Mouse (Mus musculus) ES-Bruce4 (cell line): ENCODE data around the gene Dnmbp. TPM values are rescaled to one million over a fixed set of nuclear protein-coding genes. Genes with fewer than 3 reads are reported as not detected.

Experiments
- H3K27ac ChIP-seq: 2 replicates; pipeline ENCODE4 v1.5.1; 2012; ENCODE audit warnings: low read length, inconsistent platforms; ENCODE audit not compliant: insufficient read depth
- H3K27me3 ChIP-seq: 2 replicates; pipeline ENCODE4 v1.6.1; 2012; ENCODE audit warnings: mild to moderate bottlenecking, low read length, inconsistent platforms; ENCODE audit not compliant: control insufficient read depth, poor library complexity, insufficient read depth, severe bottlenecking
- H3K36me3 ChIP-seq: 2 replicates; pipeline ENCODE4 v1.6.1; 2012; ENCODE audit warnings: inconsistent platforms, mild to moderate bottlenecking, low read length, moderate library complexity; ENCODE audit not compliant: control insufficient read depth, poor library complexity, insufficient read depth, severe bottlenecking
- H3K4me1 ChIP-seq: one replicate; pipeline ENCODE4 v1.8.1; 2011; ENCODE audit warnings: low read length; ENCODE audit not compliant: control insufficient read depth, insufficient read depth
- H3K4me3 ChIP-seq: 2 replicates; pipeline ENCODE4 v1.5.1; 2011; ENCODE audit warnings: low read depth, mild to moderate bottlenecking, low read length
- H3K9ac ChIP-seq: 2 replicates; pipeline ENCODE4 v1.6.1; 2012; ENCODE audit warnings: low read depth, mild to moderate bottlenecking, inconsistent platforms; ENCODE audit not compliant: poor library complexity, severe bottlenecking
- H3K9me3 ChIP-seq: replicated peaks from 2 replicates; pipeline ENCODE4 v1.6.1; 2012; ENCODE audit warnings: mild to moderate bottlenecking, low read length, inconsistent platforms; ENCODE audit not compliant: control insufficient read depth, poor library complexity, insufficient read depth, severe bottlenecking
- CTCF ChIP-seq: IDR thresholded peaks from one replicate; pipeline ENCODE4 v1.8.1; 2011; ENCODE audit warnings: low read depth, low read length
- EP300 ChIP-seq: IDR thresholded peaks from 2 replicates; pipeline ENCODE4 v1.6.1; 2011; ENCODE audit warnings: low read depth, low read length; ENCODE audit not compliant: insufficient read depth
- POLR2A ChIP-seq: IDR thresholded peaks from one replicate; pipeline ENCODE4 v1.8.1; 2011; ENCODE audit warnings: low read length; ENCODE audit not compliant: insufficient read depth
- polyA plus RNA-seq: library from polyadenylated mRNA; stranded (reverse); fragments of >200 nt; gene quantifications from 2 replicates; pipeline ENCODE4 v1.2.4, GENCODE M21; 2011; ENCODE audit warnings: low read depth; ENCODE audit not compliant: missing spikeins, insufficient read depth, insufficient read length

The Dnmbp gene
- polyA plus RNA-seq, result 18.3 and 18.6 TPM in 2 replicates

DNA sequence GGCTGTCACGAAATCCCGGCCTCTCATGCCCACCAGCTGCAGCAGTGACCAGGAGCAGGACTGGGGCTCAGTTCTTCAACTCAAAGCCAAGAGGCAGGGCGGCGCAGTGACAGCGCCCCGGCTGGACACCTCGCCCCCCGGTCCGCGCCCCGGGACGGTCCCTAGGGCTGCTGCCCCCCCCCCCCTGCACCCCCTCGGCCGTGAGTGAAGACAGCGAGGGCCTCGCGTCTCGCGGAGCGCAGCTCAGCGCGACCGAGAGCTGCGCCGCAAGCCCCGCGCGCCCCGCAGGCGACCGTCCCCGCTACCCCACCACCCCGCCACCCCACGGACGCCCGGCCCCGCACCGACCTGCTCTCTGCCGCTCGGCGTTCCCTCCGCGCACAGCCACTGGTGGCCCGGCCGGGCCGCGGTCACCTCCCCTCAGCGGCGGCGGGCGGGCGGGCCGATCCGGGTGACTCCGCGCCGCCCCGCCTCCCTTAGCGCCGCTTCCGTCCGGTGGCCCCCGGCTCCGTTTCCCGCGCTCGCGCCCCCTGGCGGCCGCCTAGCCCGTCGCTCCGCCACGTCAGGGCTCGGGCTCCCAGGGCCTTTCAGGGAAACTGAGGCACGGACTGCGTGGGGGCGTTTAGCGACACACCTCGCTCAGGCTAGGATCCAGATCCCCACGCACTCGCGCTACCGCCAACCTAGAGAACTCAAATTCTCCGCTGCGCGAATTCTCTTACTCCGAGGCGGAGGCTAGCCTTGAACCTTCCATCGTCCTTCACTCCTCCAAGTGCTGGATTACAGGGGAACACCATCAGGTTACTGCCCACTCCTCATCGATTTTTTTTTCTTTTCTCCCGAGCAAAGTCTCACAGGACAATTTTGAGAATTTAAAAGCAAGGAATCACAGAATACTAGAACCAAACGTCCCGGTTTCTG is at the start of gene Dnmbp:
Gene Dnmbp (minus strand): TSS at position 423 of the 921 bp plus-strand sequence.
- Histone ChIP-seq H3K9ac (peak within 1 kb of the TSS; percentile 86), H3K27me3 (no peaks in the 10 kb centered on the region), H3K4me1 (no peaks in the 10 kb centered on the region), H3K27ac (no peak within 1 kb of the TSS), H3K9me3 (no peaks in the 10 kb centered on the region), H3K36me3 (no peaks in the 10 kb centered on the region), H3K4me3 (peak within 1 kb of the TSS; percentile 82)
- no peak for TF ChIP-seq EP300
- peak; percentile 64 for TF ChIP-seq CTCF

DNA sequence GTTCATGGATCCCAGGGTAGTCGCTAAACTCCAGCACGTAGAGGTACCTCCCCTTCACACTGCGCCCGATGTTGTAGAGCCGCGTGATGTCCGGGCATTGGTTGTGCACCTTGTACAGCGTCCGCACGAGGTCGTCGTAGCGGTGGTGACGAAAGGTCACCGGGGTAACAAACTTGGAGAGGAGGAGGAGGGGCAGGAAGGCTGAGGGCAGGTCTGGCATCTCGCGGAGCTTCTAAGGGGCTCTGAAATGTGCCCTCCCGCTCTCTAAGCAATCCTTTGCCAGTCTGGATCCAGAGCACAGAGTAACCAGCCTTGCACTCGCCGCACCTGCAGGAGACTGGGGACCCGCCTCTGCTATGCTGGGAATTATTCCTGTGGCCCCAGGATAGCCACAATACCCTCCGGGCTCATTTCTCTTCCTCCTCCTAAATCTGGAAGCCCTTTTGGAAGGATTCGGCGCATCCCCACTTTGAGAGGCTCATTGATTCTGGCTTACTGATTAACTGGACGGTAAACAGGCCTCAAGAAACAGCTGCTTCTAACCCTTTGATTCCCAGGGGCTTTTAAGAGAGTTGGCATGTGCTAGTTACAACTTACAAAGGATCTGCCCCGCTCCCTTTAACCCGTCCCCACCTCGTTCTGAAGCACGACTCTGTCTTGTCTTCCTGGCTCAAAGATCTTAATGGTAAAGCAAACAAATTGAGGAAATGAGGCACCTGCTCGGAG is 46.2 kb upstream of the Dnmbp start, which contains the start of gene Cpn1:
Gene Cpn1 (minus strand): TSS at position 488 of the 726 bp plus-strand sequence.
- peak within 1 kb of the TSS; percentile 38 for H3K9ac ChIP-seq
- no peaks in the 10 kb centered on the region for H3K9me3 ChIP-seq
- H3K4me1 ChIP-seq, result no peaks in the 10 kb centered on the region
- no peaks in the 10 kb centered on the region for H3K27me3 ChIP-seq
- TF ChIP-seq EP300, result 0 out of 2 replicates have a peak, but pooled peaks have one; percentile 15
- TF ChIP-seq CTCF, result peak; percentile 38
- no peak for TF ChIP-seq POLR2A
- H3K27ac ChIP-seq, result no peak within 1 kb of the TSS
- peak within 1 kb of the TSS; percentile 48 for H3K4me3 ChIP-seq
- no peaks in the 10 kb centered on the region for H3K36me3 ChIP-seq

DNA sequence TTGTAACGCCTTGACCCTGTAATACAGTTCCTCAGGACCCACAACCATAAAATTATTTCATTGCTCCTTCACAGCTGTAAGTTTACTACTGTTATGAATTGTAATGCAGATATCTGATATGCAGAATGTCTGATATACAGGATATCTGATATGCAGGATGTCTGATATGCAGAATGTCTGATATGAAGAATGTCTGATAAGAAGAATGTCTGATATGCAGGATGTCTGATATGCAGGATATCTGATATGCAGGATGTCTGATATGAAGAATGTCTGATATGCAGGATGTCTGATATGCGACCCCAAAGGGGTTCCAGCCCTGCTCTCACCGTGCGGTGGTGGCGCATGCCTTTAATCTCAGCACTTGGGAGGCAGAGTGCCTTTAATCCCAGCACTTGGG is 42.0 kb upstream of the Dnmbp start:
- H3K27me3 ChIP-seq, result no peaks in the 10 kb centered on the region
- no peaks in the 10 kb centered on the region for H3K36me3 ChIP-seq
- no peaks in the 10 kb centered on the region for H3K4me1 ChIP-seq
- TF ChIP-seq EP300 (no peak), CTCF (no peak), POLR2A (no peak)
- no peak overlapping the region for H3K4me3 ChIP-seq
- H3K9ac ChIP-seq, result no peak overlapping the region
- no peaks in the 10 kb centered on the region for H3K9me3 ChIP-seq
- no peak overlapping the region for H3K27ac ChIP-seq

DNA sequence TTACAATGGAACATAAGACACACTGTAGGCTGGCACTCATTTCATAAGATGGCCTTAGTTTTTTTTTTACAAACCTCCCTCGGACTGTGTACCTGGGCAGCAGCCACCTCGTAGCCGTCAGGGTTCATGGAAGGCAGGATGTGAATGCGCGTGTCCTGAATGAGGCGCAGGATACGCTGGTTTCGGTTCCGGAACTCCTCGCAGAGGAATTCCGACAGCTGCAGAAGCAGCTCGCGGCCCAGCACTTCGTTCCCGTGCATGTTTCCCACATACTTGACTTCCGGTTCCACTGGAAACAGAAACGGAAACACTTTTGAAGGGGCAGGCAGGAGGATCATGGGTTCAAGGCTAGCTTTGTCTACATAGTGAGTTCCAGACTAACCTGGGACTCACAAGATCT is 40.7 kb upstream of the Dnmbp start:
- H3K27me3 ChIP-seq, result no peaks in the 10 kb centered on the region
- no peaks in the 10 kb centered on the region for H3K4me1 ChIP-seq
- H3K36me3 ChIP-seq, result no peaks in the 10 kb centered on the region
- no peaks in the 10 kb centered on the region for H3K9me3 ChIP-seq
- H3K9ac ChIP-seq, result no peak overlapping the region
- no peak overlapping the region for H3K4me3 ChIP-seq
- TF ChIP-seq CTCF, result no peak
- no peak for TF ChIP-seq EP300
- TF ChIP-seq POLR2A, result no peak
- H3K27ac ChIP-seq, result no peak overlapping the region

DNA sequence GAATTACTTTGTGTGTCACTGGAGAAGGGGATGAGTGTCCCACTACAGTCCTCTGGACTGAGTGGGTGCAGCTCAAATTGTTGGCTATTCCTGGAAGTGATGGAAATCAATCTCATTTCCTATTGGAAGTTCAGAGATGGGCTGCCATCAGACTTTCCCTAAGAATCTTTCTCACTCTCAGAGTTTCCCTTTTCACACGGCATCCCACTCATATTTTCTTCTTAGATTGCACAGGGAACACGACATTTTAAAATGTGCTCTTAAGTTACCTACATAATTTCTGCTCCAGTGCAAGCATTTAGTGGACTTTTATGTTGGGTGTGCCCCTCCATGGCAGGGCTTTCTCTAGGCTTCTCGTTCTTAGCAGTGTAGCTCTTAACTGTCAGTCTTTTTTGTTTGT is 37.8 kb upstream of the Dnmbp start:
- Histone ChIP-seq H3K4me3 (no peak overlapping the region), H3K9me3 (no peaks in the 10 kb centered on the region), H3K27me3 (no peaks in the 10 kb centered on the region), H3K9ac (no peak overlapping the region), H3K27ac (no peak overlapping the region), H3K4me1 (no peaks in the 10 kb centered on the region), H3K36me3 (no peaks in the 10 kb centered on the region)
- TF ChIP-seq EP300, result no peak
- TF ChIP-seq CTCF, result no peak
- TF ChIP-seq POLR2A, result no peak

DNA sequence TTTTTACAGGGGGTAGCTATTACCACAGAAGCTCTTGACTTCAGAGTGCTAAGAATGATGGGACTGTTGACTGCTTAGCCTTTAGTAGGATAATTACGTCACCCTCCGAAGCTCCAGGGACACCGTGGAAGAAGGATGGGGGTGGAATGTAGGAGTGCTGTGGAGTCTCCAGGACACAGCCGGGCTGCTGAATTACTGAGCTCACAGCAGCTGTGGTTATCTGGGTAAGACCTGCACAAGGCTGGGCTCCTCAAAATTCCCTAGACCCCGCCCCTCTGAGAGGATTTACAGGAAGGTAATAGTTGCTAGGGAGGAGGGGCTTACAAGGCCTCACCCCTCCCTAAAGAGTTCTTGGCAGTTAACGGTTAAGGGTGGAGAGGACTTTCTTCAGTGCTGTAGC is 36.7 kb upstream of the Dnmbp start:
- H3K36me3 ChIP-seq, result no peaks in the 10 kb centered on the region
- no peaks in the 10 kb centered on the region for H3K4me1 ChIP-seq
- no peaks in the 10 kb centered on the region for H3K9me3 ChIP-seq
- no peak overlapping the region for H3K9ac ChIP-seq
- H3K4me3 ChIP-seq, result no peak overlapping the region
- TF ChIP-seq POLR2A (no peak), EP300 (no peak), CTCF (no peak)
- no peaks in the 10 kb centered on the region for H3K27me3 ChIP-seq
- H3K27ac ChIP-seq, result no peak overlapping the region
